Mouse (Mus musculus) WW6 (cell line): ENCODE data around the gene Prss41.
A peak's percentile ranks its signal among the peaks of the same experiment; 100 is the strongest.

ENCODE experiments used
- DNase-seq: peaks from one replicate; pipeline ENCODE4 v3.0.0-alpha.2; 2013; ENCODE audit warnings: low read depth, low spot score

Prss41 gene

GRCm38 (mm10) chr17:23828271-23829001 is 15.5 kb downstream of the Prss41 start:
- no peak for DNase-seq

GRCm38 (mm10) chr17:23825591-23825990 is 18.4 kb downstream of the Prss41 start:
- no peak for DNase-seq

GRCm38 (mm10) chr17:23823614-23824013 is 20.4 kb downstream of the Prss41 start:
- DNase-seq: no peak

- no peak for DNase-seq
Measured at GRCm38 (mm10) chr17:23823018-23823417, 21.0 kb downstream of the Prss41 start.

- no peak for DNase-seq
Measured at GRCm38 (mm10) chr17:23822094-23822493, 21.9 kb downstream of the Prss41 start.

- DNase-seq: no peak
Measured at GRCm38 (mm10) chr17:23820731-23821130, 23.2 kb downstream of the Prss41 start.

GRCm38 (mm10) chr17:23819235-23819634 is 24.7 kb downstream of the Prss41 start:
- DNase-seq: no peak

GRCm38 (mm10) chr17:23818579-23818978 is 25.4 kb downstream of the Prss41 start:
- no peak for DNase-seq

GRCm38 (mm10) chr17:23815641-23816040 is 28.3 kb downstream of the Prss41 start:
- no peak for DNase-seq

GRCm38 (mm10) chr17:23807918-23808317 is 36.1 kb downstream of the Prss41 start:
- no peak for DNase-seq

- DNase-seq: no peak
Measured at GRCm38 (mm10) chr17:23806867-23807266, 37.1 kb downstream of the Prss41 start.

GRCm38 (mm10) chr17:23804426-23805085 is 39.4 kb downstream of the Prss41 start:
- DNase-seq: no peak

- peak; percentile 79 for DNase-seq
Measured at GRCm38 (mm10) chr17:23803366-23804041, 40.5 kb downstream of the Prss41 start.

GRCm38 (mm10) chr17:23802746-23803365 is 41.1 kb downstream of the Prss41 start:
- peak; percentile 96 for DNase-seq

GRCm38 (mm10) chr17:23801627-23802026 is 42.3 kb downstream of the Prss41 start:
- DNase-seq: no peak

- DNase-seq: no peak
Measured at GRCm38 (mm10) chr17:23797316-23797715, 46.7 kb downstream of the Prss41 start.

- DNase-seq: no peak
Measured at GRCm38 (mm10) chr17:23795323-23795722, 48.6 kb downstream of the Prss41 start.

GRCm38 (mm10) chr17:23791079-23791357 is 53.0 kb downstream of the Prss41 start:
- DNase-seq: no peak

- DNase-seq: no peak
Measured at GRCm38 (mm10) chr17:23790269-23791078, 53.5 kb downstream of the Prss41 start, which contains the start of gene Srrm2. Srrm2 (plus strand) TSS chr17:23790532.

GRCm38 (mm10) chr17:23789749-23790268 is 54.2 kb downstream of the Prss41 start:
- DNase-seq: no peak

GRCm38 (mm10) chr17:23788973-23789372 is 55.0 kb downstream of the Prss41 start:
- no peak for DNase-seq
